ENCODE assay signal across 19 mouse cellular contexts in the genomic region with DNA sequence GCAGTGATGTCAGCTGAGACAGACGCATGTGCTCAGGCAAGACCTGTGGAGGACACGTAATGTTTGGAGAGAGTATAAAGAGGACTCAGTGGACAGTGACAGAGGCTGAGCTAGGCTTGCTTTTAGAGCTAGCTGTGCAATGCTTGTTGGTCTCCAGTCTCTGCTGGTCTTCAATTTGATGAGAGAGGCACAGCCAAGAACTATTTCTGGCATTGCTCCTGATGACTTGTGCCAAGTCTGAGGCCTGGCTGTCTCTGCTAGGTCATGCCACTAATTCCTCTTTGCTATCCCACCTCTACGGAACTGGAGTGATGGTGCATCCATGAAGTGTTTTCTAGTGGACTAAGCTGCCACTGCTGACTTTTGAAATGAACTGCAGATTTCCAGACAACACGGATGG.
DNase-seq lines count a peak whose midpoint lies in the region; ATAC-seq and TF ChIP-seq lines count a peak whose summit lies in the region.
"Had no signal": no experiment of that assay in that cellular context is flagged by ENCODE, and none has a peak within 500 bp of the region (broad histone marks: within the 10 kb centered on the region; RNA-seq: fewer than 3 reads in every experiment).

No protein-coding gene starts in this region.

- no peak for DNase-seq in heart, postnatal 0 days (ENCODE audit: low spot score)
- DNase-seq in lung, postnatal 25 days (ENCODE audit: low spot score) = no peak
- DNase-seq in cerebellum, adult 8-10 months = peak; percentile 60
- DNase-seq in urinary bladder, postnatal 14 days (ENCODE audit: low spot score) = no peak
- no peak for DNase-seq in midbrain, embryonic 11.5 days (ENCODE audit: low spot score, missing footprints)
- DNase-seq: adrenal gland, postnatal 14 days; B cell, adult 2 months; gastrocnemius, postnatal 25 days; kidney, postnatal 25 days; liver, embryonic 13.5 days; right cerebral cortex, adult 18-20 months; thymus, postnatal 4 days had no signal

- 37% methylated on average over 4 of the region's 4 CpGs for WGBS in heart, postnatal 0 days
- WGBS in heart, embryonic 12.5 days = 60% methylated on average over 4 of the region's 4 CpGs
- WGBS in lung, embryonic 16.5 days = 43% methylated on average over 4 of the region's 4 CpGs
- WGBS in midbrain, embryonic 11.5 days = 78% methylated on average over 4 of the region's 4 CpGs

- H3K4me3 ChIP-seq in heart, postnatal 0 days (ENCODE audit: low read depth, low read length) = no peak overlapping the region
- H3K4me3 ChIP-seq in heart, embryonic 12.5 days = no peak overlapping the region
- no peak overlapping the region for H3K4me3 ChIP-seq in lung, embryonic 16.5 days (ENCODE audit: low read length)
- no peak overlapping the region for H3K4me3 ChIP-seq in midbrain, embryonic 11.5 days (ENCODE audit: low read depth, low read length)
- H3K4me3 ChIP-seq: forebrain, embryonic 10.5 days; hindbrain, embryonic 12.5 days; intestine, embryonic 15.5 days; liver, embryonic 13.5 days; midbrain, embryonic 13.5 days had no signal

- H3K27me3 ChIP-seq in heart, postnatal 0 days (ENCODE audit: control insufficient read depth, insufficient read depth, low read length) = no peaks in the 10 kb centered on the region
- no peaks in the 10 kb centered on the region for H3K27me3 ChIP-seq in heart, embryonic 12.5 days (replicated peaks)
- H3K27me3 ChIP-seq in lung, embryonic 16.5 days (ENCODE audit: control insufficient read depth, insufficient read depth, low read depth, low read length) = no peaks in the 10 kb centered on the region
- H3K27me3 ChIP-seq in midbrain, embryonic 11.5 days (ENCODE audit: control insufficient read depth, insufficient read depth, low read length) = no peaks in the 10 kb centered on the region
- H3K27me3 ChIP-seq: hindbrain, embryonic 12.5 days; intestine, embryonic 15.5 days; liver, embryonic 13.5 days; midbrain, embryonic 13.5 days had no signal

- no peak for TF ChIP-seq CTCF in heart, postnatal 0 days (IDR thresholded peaks at IDR 0.05; ENCODE audit: low read depth)

- no peaks in the 10 kb centered on the region for H3K9me3 ChIP-seq in heart, postnatal 0 days (replicated peaks; ENCODE audit: control insufficient read depth, low read length)
- no peaks in the 10 kb centered on the region for H3K9me3 ChIP-seq in heart, embryonic 12.5 days (replicated peaks)
- no peaks in the 10 kb centered on the region for H3K9me3 ChIP-seq in lung, embryonic 16.5 days (ENCODE audit: control insufficient read depth, low read length)
- no peaks in the 10 kb centered on the region for H3K9me3 ChIP-seq in midbrain, embryonic 11.5 days (ENCODE audit: control insufficient read depth, low read length)
- H3K9me3 ChIP-seq: forebrain, embryonic 10.5 days; hindbrain, embryonic 12.5 days; intestine, embryonic 15.5 days; liver, embryonic 13.5 days; midbrain, embryonic 13.5 days had no signal

- H3K4me1 ChIP-seq in heart, postnatal 0 days (ENCODE audit: control insufficient read depth, insufficient read depth) = peaks cover 7% of the 10 kb centered on the region; the same call in 1 of the 2 replicates
- peaks cover 7% of the 10 kb centered on the region for H3K4me1 ChIP-seq in heart, embryonic 12.5 days (replicated peaks)
- H3K4me1 ChIP-seq in lung, embryonic 16.5 days (replicated peaks; ENCODE audit: control insufficient read depth, insufficient read depth, low read length) = peaks cover 4% of the 10 kb centered on the region; the same call in 1 of the 2 replicates
- no peaks in the 10 kb centered on the region for H3K4me1 ChIP-seq in midbrain, embryonic 11.5 days (ENCODE audit: control insufficient read depth, insufficient read depth, low read length)
- H3K4me1 ChIP-seq: forebrain, embryonic 10.5 days; hindbrain, embryonic 12.5 days; intestine, embryonic 15.5 days; liver, embryonic 13.5 days; midbrain, embryonic 13.5 days had no signal

- no peak overlapping the region for H3K9ac ChIP-seq in heart, postnatal 0 days (replicated peaks; ENCODE audit: low read depth, low read length)
- no peak overlapping the region for H3K9ac ChIP-seq in heart, embryonic 12.5 days
- H3K9ac ChIP-seq in lung, embryonic 16.5 days (ENCODE audit: low read length) = no peak overlapping the region
- no peak overlapping the region for H3K9ac ChIP-seq in midbrain, embryonic 11.5 days (ENCODE audit: low read length)
- H3K9ac ChIP-seq: hindbrain, embryonic 12.5 days; intestine, embryonic 15.5 days; liver, embryonic 13.5 days; midbrain, embryonic 13.5 days had no signal

- no peak for TF ChIP-seq EP300 in heart, postnatal 0 days (IDR thresholded peaks at IDR 0.05; ENCODE audit: low read depth)

- no peaks in the 10 kb centered on the region for H3K36me3 ChIP-seq in heart, postnatal 0 days (replicated peaks; ENCODE audit: control insufficient read depth, insufficient read depth, low read length)
- H3K36me3 ChIP-seq in heart, embryonic 12.5 days = no peaks in the 10 kb centered on the region
- no peaks in the 10 kb centered on the region for H3K36me3 ChIP-seq in lung, embryonic 16.5 days (ENCODE audit: control insufficient read depth, insufficient read depth, low read length)
- no peaks in the 10 kb centered on the region for H3K36me3 ChIP-seq in midbrain, embryonic 11.5 days (ENCODE audit: control insufficient read depth, insufficient read depth, low read length)
- H3K36me3 ChIP-seq: forebrain, embryonic 10.5 days; hindbrain, embryonic 12.5 days; intestine, embryonic 15.5 days; liver, embryonic 13.5 days; midbrain, embryonic 13.5 days had no signal

- peak; percentile 53; the same call in 1 of the 2 replicates for ATAC-seq in heart, postnatal 0 days (ENCODE audit: insufficient read depth, low read depth)
- ATAC-seq in heart, embryonic 12.5 days (ENCODE audit: insufficient number of reproducible peaks, low FRiP score) = no peak
- ATAC-seq in lung, embryonic 16.5 days (ENCODE audit: low read depth) = peak; percentile 47; the same call in 1 of the 2 replicates
- ATAC-seq in midbrain, embryonic 11.5 days (ENCODE audit: low FRiP score) = no peak
- ATAC-seq: intestine, embryonic 15.5 days; midbrain, embryonic 13.5 days had no signal

- H3K27ac ChIP-seq in heart, postnatal 0 days (ENCODE audit: low read depth) = no peak overlapping the region
- no peak overlapping the region for H3K27ac ChIP-seq in heart, embryonic 12.5 days (ENCODE audit: poor library complexity, severe bottlenecking)
- H3K27ac ChIP-seq in lung, embryonic 16.5 days (ENCODE audit: low read length) = no peak overlapping the region
- H3K27ac ChIP-seq in midbrain, embryonic 11.5 days (ENCODE audit: low read depth, low read length) = no peak overlapping the region
- H3K27ac ChIP-seq: forebrain, embryonic 10.5 days; hindbrain, embryonic 12.5 days; intestine, embryonic 15.5 days; liver, embryonic 13.5 days; macrophage; midbrain, embryonic 13.5 days had no signal

- H3K4me2 ChIP-seq in heart, postnatal 0 days (ENCODE audit: low read depth, low read length) = no peak overlapping the region
- no peak overlapping the region for H3K4me2 ChIP-seq in heart, embryonic 12.5 days
- H3K4me2 ChIP-seq in lung, embryonic 16.5 days (ENCODE audit: low read depth, low read length) = no peak overlapping the region
- H3K4me2 ChIP-seq in midbrain, embryonic 11.5 days = no peak overlapping the region
- H3K4me2 ChIP-seq: hindbrain, embryonic 12.5 days; intestine, embryonic 15.5 days; liver, embryonic 13.5 days; midbrain, embryonic 13.5 days had no signal

Comparison
In these comparisons a context has a peak if more than half of its experiments do, and no peak if none do; other contexts are left out.
1. ATAC-seq: peak in heart, postnatal 0 days (single experiment) and lung, embryonic 16.5 days (single experiment); none in heart, embryonic 12.5 days (single experiment) and midbrain, embryonic 11.5 days (single experiment).